Mouse (Mus musculus): ENCODE data around the gene Hp1bp3.

GRCm38 (mm10) chr4:138278346-138278745 lies 62.2 kb downstream of the Hp1bp3 start:
- TF ChIP-seq CTCF (IDR thresholded peaks at IDR 0.05; ENCODE audit: control insufficient read depth, insufficient read depth, insufficient replicate concordance, low read depth, low read length) (no peak), POLR2A (IDR thresholded peaks at IDR 0.05; ENCODE audit: control insufficient read depth, low read depth, low read length) (no peak)

Data from testis, adult 2 months (tissue).